In genomic region chr6:125232516-125232915, GRCm38 (mm10) we compare ENCODE assay signal across 10 mouse cellular contexts. TPM values are rescaled to one million over a fixed set of nuclear protein-coding genes. Genes with fewer than 3 reads are reported as not detected.
A peak's percentile ranks its signal among the peaks of the same experiment; 100 is the strongest.
DNase-seq lines count a peak whose midpoint lies in the region; ATAC-seq and TF ChIP-seq lines count a peak whose summit lies in the region.
"Had no signal": no experiment of that assay in that cellular context is flagged by ENCODE, and none has a peak within 500 bp of the region (broad histone marks: within the 10 kb centered on the region; RNA-seq: fewer than 3 reads in every experiment).

No protein-coding gene starts in this region.

- H3K36me3 ChIP-seq in heart, postnatal 0 days (replicated peaks; ENCODE audit: control insufficient read depth, insufficient read depth, low read length) = no peaks in the 10 kb centered on the region
- H3K36me3 ChIP-seq in spleen, adult 2 months (ENCODE audit: control insufficient read depth, insufficient read depth, low read length) = peaks cover 14% of the 10 kb centered on the region
- peaks cover 13% of the 10 kb centered on the region; the same call in 1 of the 2 replicates for H3K36me3 ChIP-seq in intestine, postnatal 0 days (ENCODE audit: control insufficient read depth, insufficient read depth)
- no peaks in the 10 kb centered on the region for H3K36me3 ChIP-seq in midbrain, embryonic 16.5 days (ENCODE audit: control insufficient read depth, insufficient read depth, low read length)
- H3K36me3 ChIP-seq: midbrain, embryonic 15.5 days had no signal

- no peaks in the 10 kb centered on the region for H3K27me3 ChIP-seq in heart, postnatal 0 days (ENCODE audit: control insufficient read depth, insufficient read depth, low read length)
- no peaks in the 10 kb centered on the region for H3K27me3 ChIP-seq in spleen, adult 2 months (ENCODE audit: control insufficient read depth, insufficient read depth, low read length)
- H3K27me3 ChIP-seq in intestine, postnatal 0 days (replicated peaks; ENCODE audit: control insufficient read depth, insufficient read depth, low read length) = no peaks in the 10 kb centered on the region
- no peaks in the 10 kb centered on the region for H3K27me3 ChIP-seq in midbrain, embryonic 16.5 days (ENCODE audit: control insufficient read depth, insufficient read depth, low read depth, low read length)
- H3K27me3 ChIP-seq: midbrain, embryonic 15.5 days had no signal

- peak overlapping the region; percentile 64; the same call in 1 of the 2 replicates for H3K4me3 ChIP-seq in heart, postnatal 0 days (ENCODE audit: low read depth, low read length)
- no peak overlapping the region for H3K4me3 ChIP-seq in spleen, adult 2 months (ENCODE audit: extremely low read depth, insufficient read depth, insufficient read length)
- H3K4me3 ChIP-seq in intestine, postnatal 0 days (ENCODE audit: low read depth, low read length) = peak overlapping the region; percentile 58; the same call in 1 of the 2 replicates
- H3K4me3 ChIP-seq in midbrain, embryonic 16.5 days (ENCODE audit: low read depth, low read length) = no peak overlapping the region

- TF ChIP-seq EP300 in heart, postnatal 0 days (IDR thresholded peaks at IDR 0.05; ENCODE audit: low read depth) = no peak

- 62% methylated on average over 6 of the region's 6 CpGs for WGBS in heart, postnatal 0 days
- 42% methylated on average over 6 of the region's 6 CpGs for WGBS in spleen, adult 2 months
- 82% methylated on average over 6 of the region's 6 CpGs for WGBS in intestine, postnatal 0 days
- 80% methylated on average over 6 of the region's 6 CpGs for WGBS in midbrain, embryonic 16.5 days

- H3K4me1 ChIP-seq in heart, postnatal 0 days (ENCODE audit: control insufficient read depth, insufficient read depth) = peaks cover 22% of the 10 kb centered on the region
- H3K4me1 ChIP-seq in spleen, adult 2 months (ENCODE audit: control insufficient read depth, insufficient read depth, insufficient read length) = peaks cover 9% of the 10 kb centered on the region; the same call in 1 of the 2 replicates
- H3K4me1 ChIP-seq in intestine, postnatal 0 days (replicated peaks; ENCODE audit: control insufficient read depth, insufficient read depth, low read length) = no peaks in the 10 kb centered on the region; the same call in 1 of the 2 replicates
- H3K4me1 ChIP-seq in midbrain, embryonic 16.5 days (ENCODE audit: control insufficient read depth, insufficient read depth, low read length) = peaks cover 20% of the 10 kb centered on the region

- no peak for TF ChIP-seq POLR2A in spleen, adult 2 months (IDR thresholded peaks at IDR 0.05; ENCODE audit: low read depth, low read length)

- peak overlapping the region; percentile 95 for H3K4me2 ChIP-seq in heart, postnatal 0 days (ENCODE audit: low read depth, low read length)
- H3K4me2 ChIP-seq in intestine, postnatal 0 days (replicated peaks; ENCODE audit: low read depth) = peak overlapping the region; percentile 92
- no peak overlapping the region for H3K4me2 ChIP-seq in midbrain, embryonic 16.5 days (ENCODE audit: low read length)

- DNase-seq in heart, postnatal 0 days (ENCODE audit: low spot score) = no peak
- DNase-seq in heart, postnatal 4 days = no peak
- no peak for DNase-seq in spleen, adult 2 months (ENCODE audit: low read depth in 1 of 2, low spot score in 2 of 2)
- DNase-seq in spleen, postnatal 14 days (ENCODE audit: low spot score in 2 of 2) = no peak
- DNase-seq: left cerebral cortex, postnatal 4 days had no signal

- peak overlapping the region; percentile 92; the same call in 1 of the 2 replicates for H3K27ac ChIP-seq in heart, postnatal 0 days (ENCODE audit: low read depth)
- peak overlapping the region; percentile 98 for H3K27ac ChIP-seq in spleen, adult 2 months (ENCODE audit: insufficient read depth, low read length)
- H3K27ac ChIP-seq in intestine, postnatal 0 days (ENCODE audit: low read depth, low read length) = no peak overlapping the region; the same call in 1 of the 2 replicates
- H3K27ac ChIP-seq in midbrain, embryonic 16.5 days (ENCODE audit: low read length) = no peak overlapping the region
- H3K27ac ChIP-seq: midbrain, embryonic 15.5 days had no signal

- ATAC-seq in heart, postnatal 0 days (ENCODE audit: insufficient read depth, low read depth) = no peak
- no peak for ATAC-seq in intestine, postnatal 0 days
- ATAC-seq in megakaryocyte-erythroid progenitor cell, adult 5-6 weeks (replicated peaks; ENCODE audit: low FRiP score, low TSS enrichment, poor library complexity, severe bottlenecking) = peak; percentile 40
- no peak for ATAC-seq in midbrain, embryonic 16.5 days

- H3K9ac ChIP-seq in heart, postnatal 0 days (replicated peaks; ENCODE audit: low read depth, low read length) = no peak overlapping the region
- H3K9ac ChIP-seq in intestine, postnatal 0 days (ENCODE audit: low read depth, low read length) = no peak overlapping the region
- H3K9ac ChIP-seq in midbrain, embryonic 16.5 days (ENCODE audit: low read depth, low read length) = no peak overlapping the region
- H3K9ac ChIP-seq: midbrain, embryonic 15.5 days had no signal

- no peaks in the 10 kb centered on the region for H3K9me3 ChIP-seq in heart, postnatal 0 days (replicated peaks; ENCODE audit: control insufficient read depth, low read length)
- no peaks in the 10 kb centered on the region for H3K9me3 ChIP-seq in intestine, postnatal 0 days (ENCODE audit: control insufficient read depth)
- no peaks in the 10 kb centered on the region for H3K9me3 ChIP-seq in midbrain, embryonic 16.5 days (replicated peaks; ENCODE audit: control insufficient read depth, low read length, poor library complexity, severe bottlenecking)
- H3K9me3 ChIP-seq: midbrain, embryonic 15.5 days had no signal

- no peak for TF ChIP-seq CTCF in heart, postnatal 0 days (IDR thresholded peaks at IDR 0.05; ENCODE audit: low read depth)
- TF ChIP-seq CTCF in spleen, adult 2 months (IDR thresholded peaks at IDR 0.05; ENCODE audit: extremely low read depth, insufficient read depth, insufficient read length, insufficient replicate concordance) = no peak
- TF ChIP-seq CTCF in intestine, postnatal 0 days (IDR thresholded peaks at IDR 0.05; ENCODE audit: low read depth) = no peak

RNA-seq across cellular contexts. Expression of gene Tapbpl, which starts 0.9 kb away (rescaled TPM):
- 0.93 and 4.5 TPM in 2 replicates for total RNA-seq in heart, postnatal 0 days (2014; rRNA removed; ENCODE audit: low replicate concordance)
- polyA plus RNA-seq in heart, postnatal 0 days (2015; fragmentation: Nextera tagmentation; extraction: Ambion mirVana) = 3.9 and 4.5 TPM in 2 replicates
- total RNA-seq in heart, postnatal 4 days (2021) = 1 to 10 TPM; 3.3 to 3.6 TPM
- 24.4 and 38.0 TPM in 2 replicates for polyA plus RNA-seq in spleen, adult 2 months (2012; rRNA removed)
- 25.9 and 26.7 TPM in 2 replicates for polyA plus RNA-seq in intestine, postnatal 0 days (2015; fragmentation: Nextera tagmentation; extraction: Ambion mirVana)
- 2.0 and 3.6 TPM in 2 replicates for total RNA-seq in megakaryocyte-erythroid progenitor cell, adult 5-6 weeks (2014; fragmentation: Nextera tagmentation)
- 4.8 and 8.6 TPM in 2 replicates for total RNA-seq in megakaryocyte-erythroid progenitor cell, adult 5-6 weeks (2017)
- 7.4 and 8.3 TPM in 2 replicates for polyA plus RNA-seq in midbrain, embryonic 16.5 days (2015; fragmentation: Nextera tagmentation; extraction: Ambion mirVana)

RNA-seq across cellular contexts. Expression of gene Cd27, which starts 4.3 kb away (rescaled TPM):
- total RNA-seq in heart, postnatal 0 days (2014; rRNA removed; ENCODE audit: low replicate concordance) = 3.4 TPM in 1 of 2 replicates, not detected in the other
- 1.3 and 1.6 TPM in 2 replicates for polyA plus RNA-seq in heart, postnatal 0 days (2015; fragmentation: Nextera tagmentation; extraction: Ambion mirVana)
- under 1 TPM; 0.38 to 0.41 TPM for total RNA-seq in heart, postnatal 4 days (2021)
- polyA plus RNA-seq in spleen, adult 2 months (2012; rRNA removed) = 87.3 and 98.7 TPM in 2 replicates
- 0.78 and 2.1 TPM in 2 replicates for polyA plus RNA-seq in intestine, postnatal 0 days (2015; fragmentation: Nextera tagmentation; extraction: Ambion mirVana)
- 8.0 and 9.4 TPM in 2 replicates for total RNA-seq in megakaryocyte-erythroid progenitor cell, adult 5-6 weeks (2014; fragmentation: Nextera tagmentation)
- total RNA-seq in megakaryocyte-erythroid progenitor cell, adult 5-6 weeks (2017) = 6.6 and 14.3 TPM in 2 replicates
- polyA plus RNA-seq in midbrain, embryonic 16.5 days (2015; fragmentation: Nextera tagmentation; extraction: Ambion mirVana) = 1.1 and 2.0 TPM in 2 replicates
- total RNA-seq: layer of hippocampus, adult 2 months; left cerebral cortex, postnatal 4 days had no signal

RNA-seq across cellular contexts. Expression of gene Vamp1, which starts 17.2 kb away (rescaled TPM):
- 3.6 and 8.2 TPM in 2 replicates for total RNA-seq in heart, postnatal 0 days (2014; rRNA removed; ENCODE audit: low replicate concordance)
- 5.0 and 5.4 TPM in 2 replicates for polyA plus RNA-seq in heart, postnatal 0 days (2015; fragmentation: Nextera tagmentation; extraction: Ambion mirVana)
- 1 to 10 TPM; 7.3 to 8.8 TPM for total RNA-seq in heart, postnatal 4 days (2021)
- polyA plus RNA-seq in spleen, adult 2 months (2012; rRNA removed) = 41.7 and 46.8 TPM in 2 replicates
- 2.7 and 3.4 TPM in 2 replicates for polyA plus RNA-seq in intestine, postnatal 0 days (2015; fragmentation: Nextera tagmentation; extraction: Ambion mirVana)
- total RNA-seq in megakaryocyte-erythroid progenitor cell, adult 5-6 weeks (2014; fragmentation: Nextera tagmentation) = 14.9 and 25.5 TPM in 2 replicates
- total RNA-seq in megakaryocyte-erythroid progenitor cell, adult 5-6 weeks (2017) = 2.3 and 4.9 TPM in 2 replicates
- polyA plus RNA-seq in midbrain, embryonic 16.5 days (2015; fragmentation: Nextera tagmentation; extraction: Ambion mirVana) = 14.2 and 21.2 TPM in 2 replicates

RNA-seq across cellular contexts. Expression of gene Mrpl51, which starts 40.9 kb away (rescaled TPM):
- total RNA-seq in heart, postnatal 0 days (2014; rRNA removed; ENCODE audit: low replicate concordance) = 109 and 165 TPM in 2 replicates
- polyA plus RNA-seq in heart, postnatal 0 days (2015; fragmentation: Nextera tagmentation; extraction: Ambion mirVana) = 426 and 447 TPM in 2 replicates
- total RNA-seq in heart, postnatal 4 days (2021) = 100 to 1,000 TPM; 248 to 271 TPM
- polyA plus RNA-seq in spleen, adult 2 months (2012; rRNA removed) = 21.2 and 29.4 TPM in 2 replicates
- polyA plus RNA-seq in intestine, postnatal 0 days (2015; fragmentation: Nextera tagmentation; extraction: Ambion mirVana) = 270 and 282 TPM in 2 replicates
- total RNA-seq in megakaryocyte-erythroid progenitor cell, adult 5-6 weeks (2014; fragmentation: Nextera tagmentation) = 163 and 194 TPM in 2 replicates
- total RNA-seq in megakaryocyte-erythroid progenitor cell, adult 5-6 weeks (2017) = 120 and 151 TPM in 2 replicates
- polyA plus RNA-seq in midbrain, embryonic 16.5 days (2015; fragmentation: Nextera tagmentation; extraction: Ambion mirVana) = 132 TPM in 2 replicates

RNA-seq across cellular contexts. Expression of gene Ncapd2, which starts 41.0 kb away (rescaled TPM):
- total RNA-seq in heart, postnatal 0 days (2014; rRNA removed; ENCODE audit: low replicate concordance) = 85.4 and 98.0 TPM in 2 replicates
- polyA plus RNA-seq in heart, postnatal 0 days (2015; fragmentation: Nextera tagmentation; extraction: Ambion mirVana) = 24.5 and 26.3 TPM in 2 replicates
- 100 to 1,000 TPM; 101 to 111 TPM for total RNA-seq in heart, postnatal 4 days (2021)
- polyA plus RNA-seq in spleen, adult 2 months (2012; rRNA removed) = 84.6 and 110 TPM in 2 replicates
- polyA plus RNA-seq in intestine, postnatal 0 days (2015; fragmentation: Nextera tagmentation; extraction: Ambion mirVana) = 17.9 and 19.0 TPM in 2 replicates
- total RNA-seq in megakaryocyte-erythroid progenitor cell, adult 5-6 weeks (2014; fragmentation: Nextera tagmentation) = 285 and 384 TPM in 2 replicates
- 186 and 262 TPM in 2 replicates for total RNA-seq in megakaryocyte-erythroid progenitor cell, adult 5-6 weeks (2017)
- 39.4 and 41.2 TPM in 2 replicates for polyA plus RNA-seq in midbrain, embryonic 16.5 days (2015; fragmentation: Nextera tagmentation; extraction: Ambion mirVana)

Comparison
In these comparisons a context has a peak if more than half of its experiments do, and no peak if none do; other contexts are left out.
1. H3K27ac ChIP-seq: peak in heart, postnatal 0 days (single experiment) and spleen, adult 2 months (single experiment); none in intestine, postnatal 0 days (single experiment) and midbrain, embryonic 16.5 days (single experiment).
2. H3K4me3 ChIP-seq: peak in heart, postnatal 0 days (single experiment) and intestine, postnatal 0 days (single experiment); none in spleen, adult 2 months (single experiment) and midbrain, embryonic 16.5 days (single experiment).
3. RNA of gene Cd27, which starts 4.3 kb away (polyA plus RNA-seq): 87.3 to 98.7 TPM in spleen, adult 2 months; 1.3 to 1.6 TPM in heart, postnatal 0 days, 1.1 to 2.0 TPM in midbrain, embryonic 16.5 days and 0.78 to 2.1 TPM in intestine, postnatal 0 days; every median in the first group is over 10 times any median in the second.